Mouse (Mus musculus) right cerebral cortex, postnatal 4 days (tissue): Measurements from ENCODE around the gene Fgb.

Experiments used
- DNase-seq: peaks from one replicate; pipeline ENCODE4 v3.0.0-alpha.2; 2022

Gene Fgb

DNA sequence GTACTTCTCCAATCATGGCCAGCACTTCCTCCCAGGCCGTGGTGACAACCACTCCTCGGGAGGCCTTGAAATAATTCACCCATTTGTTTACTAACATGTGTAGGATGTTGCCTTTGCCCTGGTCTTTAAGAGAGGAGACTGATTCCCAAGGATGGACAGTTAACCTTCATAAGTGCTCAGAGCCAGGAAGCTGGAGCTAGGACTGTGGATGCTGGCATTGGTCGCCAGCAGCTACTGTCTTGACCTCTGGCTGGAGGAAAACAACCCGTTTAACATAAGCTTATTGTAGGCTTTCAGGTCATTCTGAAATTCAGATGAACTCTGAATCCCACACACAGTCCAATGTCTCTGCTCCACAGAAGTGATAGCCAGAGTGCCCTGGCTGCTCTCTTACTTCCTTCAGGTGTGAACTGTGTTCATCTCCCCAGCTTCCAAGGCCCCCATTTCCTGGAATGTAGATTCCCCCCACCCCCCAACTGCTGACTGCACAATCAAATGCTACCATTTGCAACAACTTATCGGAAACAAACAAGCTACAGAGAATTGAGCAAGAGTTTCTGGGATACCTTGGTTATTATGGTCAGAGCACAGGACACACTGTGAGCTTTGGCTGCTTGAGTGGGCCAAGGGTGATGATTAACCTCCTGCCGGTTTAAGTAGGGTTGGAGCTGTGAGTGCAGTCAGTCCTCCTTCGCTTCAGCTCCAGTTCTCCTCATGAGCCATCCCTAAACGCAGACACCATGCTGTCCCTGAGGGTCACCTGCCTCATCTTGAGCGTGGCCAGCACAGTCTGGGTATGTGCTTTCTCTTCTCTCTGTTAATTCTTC, 24.0 kb downstream of the Fgb start, which contains the start of gene Fga:
Fga (plus strand) TSS at position 602 of the 827 bp plus-strand sequence.
- no peak for DNase-seq

DNA sequence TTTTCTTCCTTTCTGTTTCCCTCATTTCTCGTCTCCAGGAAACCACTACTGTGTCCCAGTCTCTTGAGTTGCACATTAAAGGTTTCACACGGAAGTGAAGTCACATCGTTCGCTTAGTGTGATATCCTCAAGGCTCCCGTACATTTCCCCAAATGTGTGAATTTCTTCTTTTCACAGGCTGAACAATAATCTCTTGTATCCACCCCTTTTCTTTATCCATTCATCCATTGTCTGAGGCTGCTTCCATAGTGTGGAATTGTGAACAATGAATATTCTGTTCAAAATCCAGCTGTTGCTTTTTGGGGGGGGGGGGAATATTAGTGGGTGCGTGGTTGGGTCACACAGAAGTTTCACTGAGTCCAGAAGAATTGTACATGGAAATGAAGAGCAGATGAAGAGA, 24.6 kb downstream of the Fgb start:
- no peak for DNase-seq

DNA sequence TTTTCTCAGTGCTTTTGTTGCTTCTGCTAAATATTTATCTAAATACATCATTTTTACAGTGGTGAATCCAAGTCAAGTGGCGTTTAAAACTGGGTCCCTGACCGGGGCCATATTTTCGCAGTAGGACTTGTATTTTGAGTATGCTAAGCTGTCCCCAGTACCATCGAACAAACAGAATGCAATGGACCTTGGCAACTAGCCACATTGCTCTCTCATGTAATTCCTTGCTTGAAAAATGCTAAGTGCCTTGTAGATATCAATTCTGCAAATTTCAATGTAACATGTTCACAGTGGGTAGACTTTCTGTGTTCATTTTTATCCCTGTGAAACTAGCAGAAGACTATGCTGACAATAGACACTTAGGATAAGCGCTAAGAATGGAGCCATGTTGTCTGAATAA, 28.5 kb downstream of the Fgb start:
- DNase-seq, result no peak

GRCm38 (mm10) chr3:83020387-83020786, 29.3 kb downstream of the Fgb start:
- no peak for DNase-seq

DNA sequence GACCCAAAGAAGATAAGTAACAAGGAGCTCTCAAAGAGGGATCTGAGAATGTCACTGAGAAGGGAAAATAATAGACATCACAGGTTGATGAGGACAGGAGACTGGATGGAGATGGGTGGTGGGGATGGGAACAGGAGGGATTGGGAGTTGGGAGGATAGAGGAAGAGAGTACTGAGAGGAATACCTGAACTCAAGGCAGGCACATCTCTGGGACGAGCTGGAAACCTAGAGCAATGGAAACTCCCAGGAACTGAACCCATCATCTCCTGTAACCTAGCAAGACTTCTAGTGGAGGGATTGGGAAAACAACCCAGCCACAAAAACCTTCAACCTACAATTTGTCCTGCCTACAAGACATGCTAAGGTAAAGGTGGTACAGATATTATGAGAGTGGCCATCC, 33.4 kb downstream of the Fgb start:
- DNase-seq, result no peak

DNA sequence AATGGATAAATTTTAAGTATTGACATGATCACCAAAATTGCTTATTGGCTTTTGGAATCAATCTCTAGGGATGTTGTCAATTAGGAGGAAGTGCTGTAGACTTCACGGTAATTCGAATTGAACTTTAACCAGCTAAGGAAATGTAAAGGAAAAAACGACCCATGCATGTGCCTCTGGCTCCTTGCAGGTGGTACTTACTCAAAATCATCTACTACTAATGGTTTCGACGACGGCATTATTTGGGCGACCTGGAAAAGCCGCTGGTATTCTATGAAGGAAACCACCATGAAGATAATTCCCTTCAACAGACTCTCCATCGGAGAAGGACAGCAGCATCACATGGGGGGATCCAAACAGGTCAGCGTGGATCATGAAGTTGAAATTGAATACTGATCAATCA, 35.7 kb downstream of the Fgb start:
- no peak for DNase-seq

DNA sequence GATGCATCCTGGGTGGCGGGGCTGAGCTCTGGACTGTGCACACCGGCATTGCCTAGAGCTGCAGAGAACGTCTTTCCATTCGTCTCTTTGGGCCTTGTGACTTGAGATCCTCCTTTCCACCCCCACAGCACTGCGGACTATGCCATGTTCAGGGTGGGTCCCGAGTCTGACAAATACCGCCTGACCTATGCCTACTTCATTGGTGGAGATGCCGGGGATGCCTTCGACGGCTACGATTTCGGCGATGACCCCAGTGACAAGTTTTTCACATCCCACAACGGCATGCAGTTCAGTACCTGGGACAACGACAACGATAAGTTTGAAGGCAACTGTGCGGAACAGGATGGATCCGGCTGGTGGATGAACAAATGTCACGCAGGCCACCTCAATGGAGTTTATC, 37.0 kb downstream of the Fgb start:
- DNase-seq, result no peak

GRCm38 (mm10) chr3:83011565-83011964, 38.1 kb downstream of the Fgb start:
- DNase-seq, result no peak

- DNase-seq, result no peak
Measured at GRCm38 (mm10) chr3:83011136-83011535, 38.5 kb downstream of the Fgb start.

- DNase-seq, result no peak
Measured at GRCm38 (mm10) chr3:83010291-83010690, 39.4 kb downstream of the Fgb start.

DNA sequence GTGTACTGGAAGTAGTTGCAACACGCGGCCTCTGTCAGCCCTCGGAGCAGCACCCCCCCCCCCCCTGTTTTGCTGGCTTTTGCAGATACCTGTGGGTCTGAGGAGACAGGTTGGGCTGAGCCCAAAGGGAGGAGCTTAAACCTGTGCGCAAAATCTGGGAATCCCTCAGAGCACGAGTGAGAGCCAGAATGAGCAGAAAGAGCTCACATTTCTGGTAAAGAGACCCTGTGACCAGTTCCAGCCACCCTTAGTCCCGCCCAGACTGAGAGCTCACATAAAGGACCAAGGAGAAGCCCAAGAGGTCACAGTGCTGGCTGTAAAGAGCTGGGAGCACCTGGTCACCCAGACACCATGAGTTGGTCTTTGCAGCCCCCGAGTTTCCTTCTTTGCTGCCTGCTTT, 42.1 kb downstream of the Fgb start, which contains the start of gene Fgg:
Fgg (plus strand) TSS at position 168 of the 400 bp plus-strand sequence.
- no peak for DNase-seq

DNA sequence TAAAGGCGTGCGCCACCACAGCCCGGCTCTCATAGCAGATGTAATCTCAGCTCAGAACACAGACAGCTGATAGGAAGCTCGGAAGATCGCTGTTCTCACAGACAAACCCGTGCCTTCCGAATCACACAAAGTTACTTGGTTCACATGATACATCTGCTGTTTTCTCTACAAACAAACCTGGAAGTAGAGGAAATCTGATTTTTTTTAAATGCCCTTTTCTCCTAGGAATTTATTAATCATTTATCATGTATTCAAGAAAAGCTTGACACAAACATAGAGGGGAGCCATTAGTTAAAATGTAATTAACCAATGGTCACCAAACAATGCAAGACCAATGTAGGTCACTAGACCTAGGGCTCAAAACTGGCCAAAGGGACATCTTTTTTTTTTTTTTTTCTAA, 44.9 kb downstream of the Fgb start:
- DNase-seq, result no peak

- no peak for DNase-seq
Measured at GRCm38 (mm10) chr3:83003068-83003467, 46.6 kb downstream of the Fgb start.

DNA sequence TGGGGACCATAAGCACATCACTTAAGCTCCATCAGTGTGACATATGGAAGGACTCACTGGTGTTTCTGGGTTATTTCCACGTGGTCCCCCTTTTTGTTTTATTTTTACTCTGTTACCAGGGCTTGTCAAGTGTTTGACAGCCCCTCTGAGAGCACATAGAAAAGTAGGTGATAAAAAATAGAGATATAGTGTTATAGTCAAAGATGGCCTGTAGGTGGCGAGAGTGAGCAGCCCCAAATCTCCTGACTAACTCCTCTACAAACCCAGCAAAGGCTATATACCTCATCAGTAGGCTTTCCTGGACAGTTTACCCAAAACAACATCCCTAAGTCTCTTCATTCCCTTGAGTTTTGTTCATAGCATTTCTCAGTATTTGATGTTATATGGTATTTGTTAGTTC, 47.5 kb downstream of the Fgb start:
- peak; percentile 45 for DNase-seq

GRCm38 (mm10) chr3:82999995-83000394, 49.7 kb downstream of the Fgb start:
- DNase-seq, result no peak

GRCm38 (mm10) chr3:82998772-82999463, 50.7 kb downstream of the Fgb start:
- DNase-seq, result no peak

GRCm38 (mm10) chr3:82996656-82997055, 53.0 kb downstream of the Fgb start:
- DNase-seq, result no peak

DNA sequence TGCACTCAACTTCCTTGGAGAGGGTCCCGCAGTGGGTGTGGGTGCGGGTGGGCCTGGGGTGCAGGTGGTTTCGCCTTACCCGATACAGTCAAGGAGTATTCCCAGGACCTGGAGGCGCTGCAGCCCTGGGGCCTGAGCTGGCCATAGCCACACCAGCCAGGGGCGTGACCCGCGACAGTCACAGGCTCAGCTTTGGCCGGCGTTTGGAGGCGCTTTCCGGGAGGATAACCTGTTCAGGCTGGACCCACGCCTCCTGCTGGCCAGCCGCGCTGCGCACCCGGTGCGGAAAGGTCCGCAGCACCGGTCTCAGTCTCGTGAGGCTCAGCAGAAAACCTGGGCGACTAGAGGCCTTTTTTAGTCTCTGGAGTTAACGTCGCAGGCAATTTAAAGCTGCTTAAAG, 54.3 kb downstream of the Fgb start:
- peak; percentile 48 for DNase-seq

DNA sequence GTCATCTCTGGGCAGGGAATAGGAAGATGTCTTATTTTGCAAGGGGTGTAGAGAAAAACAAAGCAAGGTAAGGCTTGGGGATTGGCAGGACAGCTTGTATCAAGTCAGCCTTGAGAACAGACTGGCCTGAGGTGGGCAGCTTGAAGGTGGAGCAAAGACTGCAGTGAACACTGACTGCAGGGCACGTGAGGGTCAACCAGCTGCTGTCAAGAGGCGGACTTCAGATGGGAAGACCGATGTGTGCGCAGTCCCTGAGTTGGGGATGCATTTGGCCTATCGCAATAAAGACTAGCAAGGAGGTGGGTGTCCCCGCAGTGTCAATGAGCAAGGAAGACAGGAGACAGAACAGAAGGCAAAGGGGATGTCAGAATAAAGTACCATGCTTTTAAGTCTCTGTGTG, 56.7 kb downstream of the Fgb start:
- no peak for DNase-seq

- DNase-seq, result no peak
Measured at GRCm38 (mm10) chr3:82991963-82992362, 57.7 kb downstream of the Fgb start.
